8 mouse cellular contexts compared by ENCODE assay signal in genomic region chr17:3114720-3115379, GRCm38 (mm10). TPM values are rescaled to one million over a fixed set of nuclear protein-coding genes. Genes with fewer than 3 reads are reported as not detected.
DNase-seq lines count a peak whose midpoint lies in the region; ATAC-seq and TF ChIP-seq lines count a peak whose summit lies in the region.

TSS of gene Scaf8 (plus strand) at chr17:3114972.

- peak; percentile 95 for DNase-seq in 416B (ENCODE audit: low read depth)
- peak; percentile 90 to 92 for DNase-seq in heart, adult 9 months (ENCODE audit: low spot score in 2 of 2)
- DNase-seq in liver = peak; percentile 91
- peak; percentile 91 to 98 for DNase-seq in spleen, postnatal 4 days (ENCODE audit: low spot score in 2 of 2)

- peaks cover 1% of the 10 kb centered on the region; the same call in 1 of the 2 replicates for H3K4me1 ChIP-seq in bone marrow, adult 2 months (ENCODE audit: control insufficient read depth, insufficient read depth, low read length)
- peaks cover 10% of the 10 kb centered on the region for H3K4me1 ChIP-seq in embryonic facial prominence, embryonic 15.5 days
- H3K4me1 ChIP-seq in kidney, embryonic 15.5 days = peaks cover 21% of the 10 kb centered on the region

- peak within 1 kb of the TSS; percentile 83 for H3K4me3 ChIP-seq in bone marrow, adult 2 months (replicated peaks; ENCODE audit: control insufficient read depth, low read depth, low read length)
- H3K4me3 ChIP-seq in embryonic facial prominence, embryonic 15.5 days (replicated peaks) = peak within 1 kb of the TSS; percentile 70
- H3K4me3 ChIP-seq in kidney, embryonic 15.5 days (replicated peaks) = peak within 1 kb of the TSS; percentile 98

- peak within 1 kb of the TSS; percentile 93 for H3K9ac ChIP-seq in embryonic facial prominence, embryonic 15.5 days
- peak within 1 kb of the TSS; percentile 96 for H3K9ac ChIP-seq in kidney, embryonic 15.5 days

- WGBS in bone marrow, adult 2 months = under 1% methylated on average over 71 of the region's 91 CpGs
- WGBS in embryonic facial prominence, embryonic 15.5 days = under 1% methylated on average over 90 of the region's 91 CpGs
- WGBS in kidney, embryonic 15.5 days = under 1% methylated on average over 72 of the region's 91 CpGs

- no peaks in the 10 kb centered on the region for H3K9me3 ChIP-seq in embryonic facial prominence, embryonic 15.5 days (replicated peaks)
- no peaks in the 10 kb centered on the region for H3K9me3 ChIP-seq in kidney, embryonic 15.5 days (replicated peaks)

- peak; percentile 94 for ATAC-seq in embryonic facial prominence, embryonic 15.5 days (ENCODE audit: insufficient number of reproducible peaks, low FRiP score, low TSS enrichment, low read depth)
- peak; percentile 96 for ATAC-seq in kidney, embryonic 15.5 days (replicated peaks; ENCODE audit: low FRiP score)
- peak; percentile 88 for ATAC-seq in monocyte, adult 5-6 weeks (replicated peaks; ENCODE audit: insufficient number of reproducible peaks, low FRiP score, low TSS enrichment, poor library complexity, severe bottlenecking)

- TF ChIP-seq CTCF in bone marrow, adult 2 months (IDR thresholded peaks at IDR 0.05; ENCODE audit: control insufficient read depth, insufficient read depth, low read length) = peak; percentile 76

- TF ChIP-seq POLR2A in bone marrow, adult 2 months (IDR thresholded peaks at IDR 0.05; ENCODE audit: borderline replicate concordance, control insufficient read depth, low read depth, low read length) = peak; percentile 49; the same call in 1 of the 2 replicates

- H3K36me3 ChIP-seq in embryonic facial prominence, embryonic 15.5 days = no peaks in the 10 kb centered on the region
- peaks cover 7% of the 10 kb centered on the region for H3K36me3 ChIP-seq in kidney, embryonic 15.5 days

- peak within 1 kb of the TSS; percentile 65 for H3K4me2 ChIP-seq in embryonic facial prominence, embryonic 15.5 days (replicated peaks)
- peak within 1 kb of the TSS; percentile 71 for H3K4me2 ChIP-seq in kidney, embryonic 15.5 days

- no peaks in the 10 kb centered on the region for H3K27me3 ChIP-seq in embryonic facial prominence, embryonic 15.5 days
- no peaks in the 10 kb centered on the region for H3K27me3 ChIP-seq in kidney, embryonic 15.5 days

- peak within 1 kb of the TSS; percentile 100 for H3K27ac ChIP-seq in bone marrow, adult 2 months (ENCODE audit: control insufficient read depth, insufficient read depth, low read depth, low read length, poor library complexity)
- H3K27ac ChIP-seq in embryonic facial prominence, embryonic 15.5 days (replicated peaks) = peak within 1 kb of the TSS; percentile 100
- H3K27ac ChIP-seq in kidney, embryonic 15.5 days = peak within 1 kb of the TSS; percentile 100

RNA-seq across cellular contexts. Expression of gene Scaf8, which starts in this region (rescaled TPM):
- 9.1 and 15.8 TPM in 2 replicates for polyA plus RNA-seq in bone marrow, adult 2 months (2011; ENCODE audit: insufficient read depth, insufficient read length, low replicate concordance, missing spikeins)
- 20.4 and 21.1 TPM in 2 replicates for polyA plus RNA-seq in embryonic facial prominence, embryonic 15.5 days (2015; fragmentation: Nextera tagmentation; extraction: Ambion mirVana)
- polyA plus RNA-seq in kidney, embryonic 15.5 days (2015; fragmentation: Nextera tagmentation; extraction: Ambion mirVana) = 23.1 and 23.6 TPM in 2 replicates
- 49.7 to 91.4 TPM (median 50.3 TPM) in 3 replicates for total RNA-seq in monocyte, adult 5-6 weeks (2017)

Comparison
In these comparisons a context has a peak if more than half of its experiments do, and no peak if none do; other contexts are left out.
1. Peak in every context shown above with its lines: DNase-seq, ATAC-seq, H3K4me3 ChIP-seq and H3K27ac ChIP-seq.